Mouse (Mus musculus): Measurements from ENCODE around the gene Fsd2. TPM values are rescaled to one million over a fixed set of nuclear protein-coding genes. Genes with fewer than 3 reads are reported as not detected.
A peak's percentile ranks its signal among the peaks of the same experiment; 100 is the strongest.

Fsd2 gene
- total and polyA plus RNA-seq, 3 experiments: 0.03 TPM; not detected in 2

GRCm38 (mm10) chr7:81605489-81605888 lies 38.7 kb upstream of the Fsd2 start (continued):
- TF ChIP-seq HCFC1 (IDR thresholded peaks at IDR 0.05; ENCODE audit: low read depth, low read length): no peak
- TF ChIP-seq MXI1 (IDR thresholded peaks at IDR 0.05; ENCODE audit: low read depth, low read length): peak; percentile 76
- peak; percentile 89 for TF ChIP-seq TAL1 (IDR thresholded peaks at IDR 0.05; ENCODE audit: low read length)
- TF ChIP-seq BHLHE40 (IDR thresholded peaks at IDR 0.05; ENCODE audit: borderline replicate concordance, low read depth, low read length): no peak
- peak; percentile 83 for TF ChIP-seq MYC (IDR thresholded peaks at IDR 0.05; ENCODE audit: low read depth, low read length)
- TF ChIP-seq JUND (IDR thresholded peaks at IDR 0.05; ENCODE audit: low read depth, low read length): no peak
- TF ChIP-seq USF2 (IDR thresholded peaks at IDR 0.05; ENCODE audit: borderline replicate concordance in 1 of 2, insufficient read depth in 1 of 2, low read depth in 1 of 2, low read length in 2 of 2): no peak

GRCm38 (mm10) chr7:81604991-81605390 lies 38.2 kb upstream of the Fsd2 start:
- H3K9me3 ChIP-seq (replicated peaks; ENCODE audit: insufficient read depth, low read length): no peaks in the 10 kb centered on the region
- peaks cover 0 to 5% of the 10 kb centered on the region in 2 experiments; a peak in 2 of 4 replicates for H3K36me3 ChIP-seq (ENCODE audit: control insufficient read depth in 1 of 2, insufficient read depth in 2 of 2, low read length in 2 of 2)
- no peak overlapping the region for H3K27ac ChIP-seq (ENCODE audit: control insufficient read depth, low read depth, low read length)
- H3K9ac ChIP-seq (ENCODE audit: control insufficient read depth, low read depth, low read length, poor library complexity, severe bottlenecking): no peak overlapping the region
- no peaks in the 10 kb centered on the region for H3K79me2 ChIP-seq (ENCODE audit: control insufficient read depth, insufficient read depth, low read length, poor library complexity)
- H3K27me3 ChIP-seq (ENCODE audit: control insufficient read depth in 1 of 2, insufficient read depth in 2 of 2, low read length in 2 of 2): no peaks in the 10 kb centered on the region
- peak; percentile 18 for DNase-seq (ENCODE audit: low read depth, low spot score)
- peaks cover 2 to 13% of the 10 kb centered on the region in 2 experiments; a peak in 3 of 4 replicates for H3K4me1 ChIP-seq (ENCODE audit: control insufficient read depth in 1 of 2, insufficient read depth in 2 of 2, low read length in 2 of 2)
- no peak overlapping the region for H3K4me3 ChIP-seq (ENCODE audit: control insufficient read depth in 1 of 2, insufficient read depth in 1 of 2, low read depth in 2 of 2, low read length in 2 of 2)
- no peak for TF ChIP-seq JUND (IDR thresholded peaks at IDR 0.05; ENCODE audit: low read depth, low read length)
- no peak for TF ChIP-seq ELF1 (IDR thresholded peaks at IDR 0.05; ENCODE audit: low read depth, low read length)
- no peak for TF ChIP-seq POLR2A (IDR thresholded peaks at IDR 0.05; ENCODE audit: control insufficient read depth in 1 of 2, insufficient read depth in 1 of 2, low read depth in 1 of 2, low read length in 2 of 2, poor library complexity in 1 of 2)
- peak; percentile 63; the same call in 1 of the 2 replicates for TF ChIP-seq USF1 (IDR thresholded peaks at IDR 0.05; ENCODE audit: low read depth, low read length)

- Histone ChIP-seq H3K27ac (ENCODE audit: control insufficient read depth, low read depth, low read length) (no peak overlapping the region), H3K79me2 (ENCODE audit: control insufficient read depth, insufficient read depth, low read length, poor library complexity) (no peaks in the 10 kb centered on the region), H3K27me3 (ENCODE audit: control insufficient read depth in 1 of 2, insufficient read depth in 2 of 2, low read length in 2 of 2) (no peaks in the 10 kb centered on the region), H3K9me3 (replicated peaks; ENCODE audit: insufficient read depth, low read length) (no peaks in the 10 kb centered on the region), H3K4me1 (ENCODE audit: control insufficient read depth in 1 of 2, insufficient read depth in 2 of 2, low read length in 2 of 2) (no peaks in the 10 kb centered on the region), H3K9ac (ENCODE audit: control insufficient read depth, low read depth, low read length, poor library complexity, severe bottlenecking) (no peak overlapping the region), H3K36me3 (ENCODE audit: control insufficient read depth in 1 of 2, insufficient read depth in 2 of 2, low read length in 2 of 2) (peaks cover 0 to 3% of the 10 kb centered on the region in 2 experiments; a peak in 2 of 4 replicates), H3K4me3 (ENCODE audit: control insufficient read depth in 1 of 2, insufficient read depth in 1 of 2, low read depth in 2 of 2, low read length in 2 of 2) (no peak overlapping the region)
- TF ChIP-seq MAX (IDR thresholded peaks at IDR 0.05; ENCODE audit: low read length) (no peak), NELFE (IDR thresholded peaks at IDR 0.05; ENCODE audit: low read depth, low read length) (no peak), POLR2A (IDR thresholded peaks at IDR 0.05; ENCODE audit: control insufficient read depth in 1 of 2, insufficient read depth in 1 of 2, low read depth in 1 of 2, low read length in 2 of 2, poor library complexity in 1 of 2) (no peak), ZMIZ1 (IDR thresholded peaks at IDR 0.05; ENCODE audit: low read depth, low read length) (no peak), MAFK (IDR thresholded peaks at IDR 0.05; ENCODE audit: borderline replicate concordance, low read depth, low read length) (no peak), USF2 (IDR thresholded peaks at IDR 0.05; ENCODE audit: borderline replicate concordance in 1 of 2, insufficient read depth in 1 of 2, low read depth in 1 of 2, low read length in 2 of 2) (no peak), MAZ (IDR thresholded peaks at IDR 0.05; ENCODE audit: low read depth, low read length) (no peak), USF1 (IDR thresholded peaks at IDR 0.05; ENCODE audit: low read depth, low read length) (no peak), GATA1 (IDR thresholded peaks at IDR 0.05; ENCODE audit: low read depth, low read length) (no peak), MYC (IDR thresholded peaks at IDR 0.05; ENCODE audit: low read depth, low read length) (no peak), ZKSCAN1 (IDR thresholded peaks at IDR 0.05; ENCODE audit: low read depth, low read length) (no peak), JUND (IDR thresholded peaks at IDR 0.05; ENCODE audit: low read depth, low read length) (no peak), POLR2AphosphoS2 (IDR thresholded peaks at IDR 0.05; ENCODE audit: low read length) (no peak), CHD1 (IDR thresholded peaks at IDR 0.05; ENCODE audit: low read depth, low read length) (no peak), RCOR1 (IDR thresholded peaks at IDR 0.05; ENCODE audit: low read depth, low read length) (no peak), CHD2 (IDR thresholded peaks at IDR 0.05; ENCODE audit: low read length) (no peak), RAD21 (IDR thresholded peaks at IDR 0.05; ENCODE audit: low read depth, low read length) (no peak), MEF2A (IDR thresholded peaks at IDR 0.05; ENCODE audit: extremely low read depth, insufficient replicate concordance, low read depth, low read length, poor library complexity, severe bottlenecking) (no peak), CTCF (IDR thresholded peaks at IDR 0.05 in 2 of 3, conservative IDR thresholded peaks at IDR 0.05 in 1 of 3; ENCODE audit: control insufficient read depth in 1 of 3, insufficient read depth in 1 of 3, low read depth in 2 of 3, low read length in 3 of 3, poor library complexity in 1 of 3, severe bottlenecking in 1 of 3) (no peak), MYB (IDR thresholded peaks at IDR 0.05; ENCODE audit: low read depth, low read length) (no peak)
- no peak for DNase-seq (ENCODE audit: low read depth, low spot score)
Observed at GRCm38 (mm10) chr7:81599379-81600280, 32.9 kb upstream of the Fsd2 start.

Measured in MEL (cell line).